Mouse (Mus musculus): ENCODE measurements around the gene Cd5l. TPM values are rescaled to one million over a fixed set of nuclear protein-coding genes. Genes with fewer than 3 reads are reported as not detected.
"Not testable (repeated sequence)": the region's sequence is repeated elsewhere in the genome, so short reads cannot be mapped to it uniquely, and the experiment has no call there.

The Cd5l gene
- polyA plus RNA-seq, 1 experiment from 2014 or later, result not detected

GRCm38 (mm10) chr3:87377719-87378118 is 20.0 kb downstream of the Cd5l start:
- no peaks in the 10 kb centered on the region for H3K36me3 ChIP-seq (replicated peaks)
- DNase-seq (ENCODE audit: extremely low spot score, low spot score), result no peak
- no peak overlapping the region for H3K4me3 ChIP-seq
- H3K9me3 ChIP-seq, result no peaks in the 10 kb centered on the region
- no peaks in the 10 kb centered on the region for H3K4me1 ChIP-seq
- no peak overlapping the region for H3K27ac ChIP-seq
- WGBS, result 73% methylated on average over 6 of the region's 6 CpGs
- H3K27me3 ChIP-seq (ENCODE audit: poor library complexity, severe bottlenecking), result no peaks in the 10 kb centered on the region

- not testable (repeated sequence) for H3K4me3 ChIP-seq; H3K27me3 ChIP-seq (ENCODE audit: poor library complexity, severe bottlenecking); H3K4me1 ChIP-seq; H3K27ac ChIP-seq; DNase-seq (ENCODE audit: extremely low spot score, low spot score); H3K9me3 ChIP-seq; H3K36me3 ChIP-seq (replicated peaks)
- 93% methylated on average over 2 of the region's 2 CpGs for WGBS
Observed at GRCm38 (mm10) chr3:87379641-87380315, 22.1 kb downstream of the Cd5l start.

GRCm38 (mm10) chr3:87381806-87382712 is 24.4 kb downstream of the Cd5l start:
- Histone ChIP-seq H3K27me3 (ENCODE audit: poor library complexity, severe bottlenecking) (no peaks in the 10 kb centered on the region), H3K4me3 (no peak overlapping the region), H3K27ac (no peak overlapping the region), H3K9me3 (no peaks in the 10 kb centered on the region), H3K4me1 (no peaks in the 10 kb centered on the region), H3K36me3 (replicated peaks) (no peaks in the 10 kb centered on the region)
- no peak for DNase-seq (ENCODE audit: extremely low spot score, low spot score)
- WGBS, result 71% methylated on average over 7 of the region's 7 CpGs

- Histone ChIP-seq H3K9me3 (no peaks in the 10 kb centered on the region), H3K4me3 (no peak overlapping the region), H3K27ac (no peak overlapping the region), H3K4me1 (no peaks in the 10 kb centered on the region), H3K27me3 (ENCODE audit: poor library complexity, severe bottlenecking) (no peaks in the 10 kb centered on the region), H3K36me3 (replicated peaks) (no peaks in the 10 kb centered on the region)
- 95% methylated on average over 3 of the region's 3 CpGs for WGBS
- no peak for DNase-seq (ENCODE audit: extremely low spot score, low spot score)
Observed at GRCm38 (mm10) chr3:87383308-87383707, 25.6 kb downstream of the Cd5l start.

- H3K4me3 ChIP-seq, result no peak overlapping the region
- H3K9me3 ChIP-seq, result no peaks in the 10 kb centered on the region
- H3K36me3 ChIP-seq (replicated peaks), result no peaks in the 10 kb centered on the region
- H3K27me3 ChIP-seq (ENCODE audit: poor library complexity, severe bottlenecking), result no peaks in the 10 kb centered on the region
- no peaks in the 10 kb centered on the region for H3K4me1 ChIP-seq
- no peak for DNase-seq (ENCODE audit: extremely low spot score, low spot score)
- no peak overlapping the region for H3K27ac ChIP-seq
- WGBS, result 93% methylated on average over 9 of the region's 9 CpGs
Observed at GRCm38 (mm10) chr3:87385105-87385504, 27.4 kb downstream of the Cd5l start.

- no peaks in the 10 kb centered on the region for H3K36me3 ChIP-seq (replicated peaks)
- H3K27ac ChIP-seq, result no peak overlapping the region
- no peaks in the 10 kb centered on the region for H3K27me3 ChIP-seq (ENCODE audit: poor library complexity, severe bottlenecking)
- no peak for DNase-seq (ENCODE audit: extremely low spot score, low spot score)
- H3K4me3 ChIP-seq, result no peak overlapping the region
- 97% methylated on average over 1 of the region's 1 CpGs for WGBS
- H3K9me3 ChIP-seq, result no peaks in the 10 kb centered on the region
- no peaks in the 10 kb centered on the region for H3K4me1 ChIP-seq
Observed at GRCm38 (mm10) chr3:87390935-87391334, 33.3 kb downstream of the Cd5l start.

- no peaks in the 10 kb centered on the region for H3K4me1 ChIP-seq
- H3K27me3 ChIP-seq (ENCODE audit: poor library complexity, severe bottlenecking), result no peaks in the 10 kb centered on the region
- no peaks in the 10 kb centered on the region for H3K36me3 ChIP-seq (replicated peaks)
- no peak for DNase-seq (ENCODE audit: extremely low spot score, low spot score)
- H3K4me3 ChIP-seq, result no peak overlapping the region
- WGBS, result 73% methylated on average over 4 of the region's 4 CpGs
- H3K9me3 ChIP-seq, result no peaks in the 10 kb centered on the region
- no peak overlapping the region for H3K27ac ChIP-seq
Observed at GRCm38 (mm10) chr3:87398809-87399208, 41.1 kb downstream of the Cd5l start.

GRCm38 (mm10) chr3:87399906-87400305 is 42.2 kb downstream of the Cd5l start:
- Histone ChIP-seq H3K4me3 (no peak overlapping the region), H3K36me3 (replicated peaks) (no peaks in the 10 kb centered on the region), H3K27me3 (ENCODE audit: poor library complexity, severe bottlenecking) (no peaks in the 10 kb centered on the region), H3K27ac (no peak overlapping the region), H3K4me1 (no peaks in the 10 kb centered on the region), H3K9me3 (no peaks in the 10 kb centered on the region)
- WGBS, result 89% methylated on average over 4 of the region's 4 CpGs
- no peak for DNase-seq (ENCODE audit: extremely low spot score, low spot score)

GRCm38 (mm10) chr3:87401321-87401720 is 43.6 kb downstream of the Cd5l start:
- WGBS, result 75% methylated on average over 5 of the region's 5 CpGs

GRCm38 (mm10) chr3:87408171-87408570 is 50.5 kb downstream of the Cd5l start:
- no peak overlapping the region for H3K27ac ChIP-seq
- H3K4me3 ChIP-seq, result no peak overlapping the region
- no peaks in the 10 kb centered on the region for H3K9me3 ChIP-seq
- no peaks in the 10 kb centered on the region for H3K36me3 ChIP-seq (replicated peaks)
- H3K27me3 ChIP-seq (ENCODE audit: poor library complexity, severe bottlenecking), result no peaks in the 10 kb centered on the region
- whole genome bisulfite sequencing, result 31% methylated on average over 4 of the region's 4 CpGs
- H3K4me1 ChIP-seq, result peaks cover 8% of the 10 kb centered on the region
- no peak for DNase-seq (ENCODE audit: extremely low spot score, low spot score)

More at GRCm38 (mm10) chr3:87401321-87401720, 43.6 kb downstream of the Cd5l start:
- H3K4me1 ChIP-seq, result no peaks in the 10 kb centered on the region
- H3K36me3 ChIP-seq (replicated peaks), result no peaks in the 10 kb centered on the region
- no peaks in the 10 kb centered on the region for H3K9me3 ChIP-seq
- H3K27ac ChIP-seq, result no peak overlapping the region
- no peak for DNase-seq (ENCODE audit: extremely low spot score, low spot score)
- no peak overlapping the region for H3K4me3 ChIP-seq
- no peaks in the 10 kb centered on the region for H3K27me3 ChIP-seq (ENCODE audit: poor library complexity, severe bottlenecking)

- 92% methylated on average over 4 of the region's 4 CpGs for WGBS
- H3K4me3 ChIP-seq, result no peak overlapping the region
- DNase-seq (ENCODE audit: extremely low spot score, low spot score), result no peak
- H3K4me1 ChIP-seq, result peaks cover 8% of the 10 kb centered on the region
- H3K9me3 ChIP-seq, result no peaks in the 10 kb centered on the region
- H3K27me3 ChIP-seq (ENCODE audit: poor library complexity, severe bottlenecking), result no peaks in the 10 kb centered on the region
- H3K36me3 ChIP-seq (replicated peaks), result no peaks in the 10 kb centered on the region
- no peak overlapping the region for H3K27ac ChIP-seq
Observed at GRCm38 (mm10) chr3:87409196-87409935, 51.7 kb downstream of the Cd5l start.

- Histone ChIP-seq H3K36me3 (replicated peaks) (no peaks in the 10 kb centered on the region), H3K27ac (no peak overlapping the region), H3K9me3 (no peaks in the 10 kb centered on the region), H3K4me1 (peaks cover 8% of the 10 kb centered on the region), H3K4me3 (no peak overlapping the region), H3K27me3 (ENCODE audit: poor library complexity, severe bottlenecking) (no peaks in the 10 kb centered on the region)
- 85% methylated on average over 6 of the region's 6 CpGs for WGBS
- DNase-seq (ENCODE audit: extremely low spot score, low spot score), result no peak
Observed at GRCm38 (mm10) chr3:87410605-87411004, 52.9 kb downstream of the Cd5l start.

Data from forebrain, embryonic 10.5 days (tissue).